Mouse (Mus musculus) stomach, postnatal 0 days (tissue): ENCODE data around the gene Rhox4a2. TPM values are rescaled to one million over a fixed set of nuclear protein-coding genes. Genes with fewer than 3 reads are reported as not detected.
"Not testable (repeated sequence)": the region's sequence is repeated elsewhere in the genome, so short reads cannot be mapped to it uniquely, and the experiment has no call there.

Experiments
- ATAC-seq: fragments of 200-750 bp; cut with Nextera tagmentation; 2 replicates; pipeline ENCODE4 v1.8.0; 2017; ENCODE audit not compliant: low FRiP score, low TSS enrichment
- DNase-seq: peaks from one replicate; pipeline ENCODE4 v3.0.0-alpha.2; 2016; ENCODE audit warnings: low spot score
- H3K27ac ChIP-seq: fragments of 300-500 bp; sonication (generic); replicated peaks from 2 replicates; pipeline ENCODE4 v1.5.1; 2014; ENCODE audit warnings: mild to moderate bottlenecking, control low read depth
- H3K27me3 ChIP-seq: fragments of 300-500 bp; sonication (generic); 2 replicates; pipeline ENCODE4 v1.6.1; 2014; ENCODE audit warnings: low read length; ENCODE audit not compliant: control insufficient read depth, insufficient read depth
- H3K36me3 ChIP-seq: fragments of 300-500 bp; sonication (generic); 2 replicates; pipeline ENCODE4 v1.6.1; 2014; ENCODE audit warnings: low read length, mixed read lengths; ENCODE audit not compliant: control insufficient read depth, insufficient read depth
- H3K4me1 ChIP-seq: fragments of 300-500 bp; sonication (generic); replicated peaks from 2 replicates; pipeline ENCODE4 v1.6.1; 2014; ENCODE audit warnings: antibody characterized with exemption; ENCODE audit not compliant: control insufficient read depth, insufficient read depth
- H3K4me2 ChIP-seq: fragments of 300-500 bp; sonication (generic); replicated peaks from 2 replicates; pipeline ENCODE4 v1.6.1; 2014; ENCODE audit warnings: low read depth, mild to moderate bottlenecking, control low read depth, moderate library complexity
- H3K4me3 ChIP-seq: fragments of 300-500 bp; sonication (generic); 2 replicates; pipeline ENCODE4 v1.5.1; 2014; ENCODE audit warnings: low read depth, low read length, control low read depth
- H3K9ac ChIP-seq: fragments of 300-500 bp; sonication (generic); 2 replicates; pipeline ENCODE4 v1.6.1; 2014; ENCODE audit warnings: mild to moderate bottlenecking, low read length, control low read depth, mixed read lengths
- H3K9me3 ChIP-seq: fragments of 300-500 bp; sonication (generic); 2 replicates; pipeline ENCODE4 v1.6.1; 2016; ENCODE audit warnings: low read length; ENCODE audit not compliant: control insufficient read depth
- WGBS: fragments of 180-500 bp; shearing (Covaris S2); extraction: QIAGEN DNeasy Blood & Tissue Kit; methylation state at CpG from one replicate; pipeline ENCODE4 v1.1.7; 2014; 5-methylcytosine and 5-hydroxymethylcytosine counted together
- polyA plus RNA-seq: library from polyadenylated mRNA; unstranded; fragments of >200 nt; fragmentation: Nextera tagmentation; extraction: Ambion mirVana; gene quantifications from 2 replicates; pipeline ENCODE4 v1.2.1, GENCODE M21; 2015

Gene Rhox4a2
- polyA plus RNA-seq: not detected in 2 replicates

- H3K9me3 ChIP-seq, ATAC-seq, H3K27me3 ChIP-seq, H3K4me3 ChIP-seq, H3K36me3 ChIP-seq, H3K27ac ChIP-seq, H3K9ac ChIP-seq, H3K4me1 ChIP-seq, DNase-seq, H3K4me2 ChIP-seq: not testable (repeated sequence)
- WGBS: 93% methylated on average over 8 of the region's 16 CpGs
These were observed at the start of gene Rhox4a2 for GRCm38 (mm10) chrX:37390548-37390947. TSS of gene Rhox4a2 (plus strand) at chrX:37390848.

DNA sequence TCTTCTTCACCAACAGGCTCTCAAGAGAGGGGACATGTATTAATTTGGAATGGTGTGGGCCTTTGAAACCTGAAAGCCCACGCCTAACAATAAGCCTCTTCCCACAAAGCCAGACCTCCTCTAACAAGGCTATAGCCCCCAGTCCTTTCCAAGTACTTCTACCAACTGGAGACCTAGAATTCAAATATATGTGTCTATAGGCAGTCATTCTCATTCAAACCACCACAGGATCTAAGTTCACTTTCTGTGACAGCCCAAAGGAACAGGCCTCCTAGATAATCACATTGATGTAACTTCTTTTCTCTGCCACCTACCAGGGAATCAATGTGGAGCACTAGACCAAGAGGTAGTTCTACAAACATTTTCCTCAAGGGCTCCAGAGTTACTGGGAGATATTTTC, 10.9 kb upstream of the Rhox4a2 start, which contains the start of gene Rhox3a2:
Gene Rhox3a2, plus strand, starts transcription at position 301 of the 400 bp plus-strand sequence.
- not testable (repeated sequence) for H3K4me1 ChIP-seq, H3K27ac ChIP-seq, H3K36me3 ChIP-seq, H3K27me3 ChIP-seq, H3K4me3 ChIP-seq, ATAC-seq, H3K4me2 ChIP-seq, H3K9me3 ChIP-seq, H3K9ac ChIP-seq, DNase-seq
- no CpG with 5 or more reads among the region's 1 CpGs for WGBS

- H3K27ac ChIP-seq, H3K9ac ChIP-seq, H3K27me3 ChIP-seq, ATAC-seq, H3K4me1 ChIP-seq, DNase-seq, H3K4me2 ChIP-seq, H3K9me3 ChIP-seq, H3K36me3 ChIP-seq, H3K4me3 ChIP-seq: not testable (repeated sequence)
- no CpG with 5 or more reads among the region's 9 CpGs for WGBS
These were observed 21.1 kb downstream of the Rhox4a2 start, which contains the start of gene Rhox2b for GRCm38 (mm10) chrX:37411767-37412166. TSS of gene Rhox2b (plus strand) at chrX:37412067.

GRCm38 (mm10) chrX:37432194-37432593, 41.5 kb downstream of the Rhox4a2 start, which contains the start of gene Rhox4b:
TSS of gene Rhox4b (plus strand) at chrX:37432494.
- not testable (repeated sequence) for H3K9me3 ChIP-seq, ATAC-seq, H3K27ac ChIP-seq, H3K9ac ChIP-seq, H3K4me2 ChIP-seq, H3K4me3 ChIP-seq, H3K36me3 ChIP-seq, H3K27me3 ChIP-seq, DNase-seq, H3K4me1 ChIP-seq
- 85% methylated on average over 14 of the region's 15 CpGs for WGBS

Other genes starting within 250 kb of the Rhox4a2 start
- gene Akap14, start 222.0 kb upstream of the Rhox4a2 start, polyA plus RNA-seq: 0.05 TPM in 1 of 2 replicates, not detected in the other
- gene Ndufa1, start 199.7 kb upstream of the Rhox4a2 start, polyA plus RNA-seq: 567 and 585 TPM in 2 replicates
- gene Rnf113a1, start 199.6 kb upstream of the Rhox4a2 start, polyA plus RNA-seq: 9.6 TPM in 2 replicates
- not detected in 2 replicates for gene Gm9, start 179.8 kb upstream of the Rhox4a2 start, polyA plus RNA-seq
- not detected in 2 replicates for gene Rhox1, start 168.6 kb upstream of the Rhox4a2 start, polyA plus RNA-seq
- gene Rhox2a, start 145.9 kb upstream of the Rhox4a2 start, polyA plus RNA-seq: not detected in 2 replicates
- gene Rhox3a, start 140.9 kb upstream of the Rhox4a2 start, polyA plus RNA-seq: not detected in 2 replicates
- gene Rhox4a, start 125.5 kb upstream of the Rhox4a2 start, polyA plus RNA-seq: not detected in 2 replicates
- gene Rhox3a2, start 10.8 kb upstream of the Rhox4a2 start, polyA plus RNA-seq: not detected in 2 replicates
- gene Rhox2b, start 21.2 kb downstream of the Rhox4a2 start, polyA plus RNA-seq: not detected in 2 replicates
- not detected in 2 replicates for gene Rhox4b, start 41.6 kb downstream of the Rhox4a2 start, polyA plus RNA-seq
- not detected in 2 replicates for gene Rhox2c, start 62.8 kb downstream of the Rhox4a2 start, polyA plus RNA-seq
- gene Rhox3c, start 67.7 kb downstream of the Rhox4a2 start, polyA plus RNA-seq: not detected in 2 replicates
- not detected in 2 replicates for gene Rhox4c, start 89.5 kb downstream of the Rhox4a2 start, polyA plus RNA-seq
- gene Rhox2d, start 102.6 kb downstream of the Rhox4a2 start, polyA plus RNA-seq: not detected in 2 replicates
- not detected in 2 replicates for gene Rhox4d, start 123.5 kb downstream of the Rhox4a2 start, polyA plus RNA-seq
- not detected in 2 replicates for gene Rhox2e, start 139.6 kb downstream of the Rhox4a2 start, polyA plus RNA-seq
- gene Rhox3e, start 151.2 kb downstream of the Rhox4a2 start, polyA plus RNA-seq: not detected in 2 replicates
- gene Rhox4e, start 166.6 kb downstream of the Rhox4a2 start, polyA plus RNA-seq: 0.23 TPM in 1 of 2 replicates, not detected in the other
- gene Rhox2f, start 180.6 kb downstream of the Rhox4a2 start, polyA plus RNA-seq: not detected in 2 replicates
- not detected in 2 replicates for gene Rhox3f, start 190.1 kb downstream of the Rhox4a2 start, polyA plus RNA-seq
- not detected in 2 replicates for gene Rhox4f, start 216.9 kb downstream of the Rhox4a2 start, polyA plus RNA-seq
- gene Rhox3g, start 237.8 kb downstream of the Rhox4a2 start, polyA plus RNA-seq: not detected in 2 replicates